Mouse (Mus musculus): ENCODE measurements around the gene Ccar1.
"Not testable (repeated sequence)": the region's sequence is repeated elsewhere in the genome, so short reads cannot be mapped to it uniquely, and the experiment has no call there.

The Ccar1 gene

GRCm38 (mm10) chr10:62724936-62725335, 67.2 kb downstream of the Ccar1 start:
- DNase-seq, result no peak

- no peak for DNase-seq
These were observed 69.4 kb downstream of the Ccar1 start for GRCm38 (mm10) chr10:62722701-62723100.

- not testable (repeated sequence) for DNase-seq
These were observed 71.5 kb downstream of the Ccar1 start for GRCm38 (mm10) chr10:62720574-62720973.

GRCm38 (mm10) chr10:62713457-62713856, 78.6 kb downstream of the Ccar1 start:
- no peak for DNase-seq

- no peak for DNase-seq
These were observed 88.5 kb downstream of the Ccar1 start for GRCm38 (mm10) chr10:62703579-62703978.

- DNase-seq, result no peak
These were observed 89.7 kb downstream of the Ccar1 start for GRCm38 (mm10) chr10:62702436-62702835.
